In genomic region chr11:100985607-100986006, GRCm38 (mm10) we compare ENCODE assay signal across 16 mouse cellular contexts. TPM values are rescaled to one million over a fixed set of nuclear protein-coding genes. Genes with fewer than 3 reads are reported as not detected.
DNase-seq lines count a peak whose midpoint lies in the region; ATAC-seq and TF ChIP-seq lines count a peak whose summit lies in the region.
"Had no signal": no experiment of that assay in that cellular context is flagged by ENCODE, and none has a peak within 500 bp of the region (broad histone marks: within the 10 kb centered on the region; RNA-seq: fewer than 3 reads in every experiment).

No protein-coding gene starts in this region.

- no peak overlapping the region for H3K4me3 ChIP-seq in liver, adult 2 months (ENCODE audit: insufficient read depth, low read depth, low read length)
- H3K4me3 ChIP-seq in liver, embryonic 12.5 days: no peak overlapping the region
- H3K4me3 ChIP-seq in E14TG2a.4 (replicated peaks; ENCODE audit: low read length) (no peak overlapping the region), MEL (ENCODE audit: control insufficient read depth in 1 of 2, insufficient read depth in 1 of 2, low read depth in 2 of 2, low read length in 2 of 2) (no peak overlapping the region)
- H3K4me3 ChIP-seq: embryonic facial prominence, embryonic 12.5 days; limb, embryonic 13.5 days; stomach, embryonic 15.5 days had no signal

- no peak for TF ChIP-seq EP300 in MEL (IDR thresholded peaks at IDR 0.05; ENCODE audit: low read depth in 1 of 2, low read length in 2 of 2)

- TF ChIP-seq CTCF in liver, adult 2 months (IDR thresholded peaks at IDR 0.05; ENCODE audit: low read depth, low read length): peak; percentile 34
- TF ChIP-seq CTCF in E14TG2a.4 (conservative IDR thresholded peaks at IDR 0.05; ENCODE audit: low read length) (peak; percentile 50), MEL (IDR thresholded peaks at IDR 0.05 in 2 of 3, conservative IDR thresholded peaks at IDR 0.05 in 1 of 3; ENCODE audit: control insufficient read depth in 1 of 3, insufficient read depth in 1 of 3, low read depth in 2 of 3, low read length in 3 of 3, poor library complexity in 1 of 3, severe bottlenecking in 1 of 3) (peak; percentile 70 to 88 (median 80))

- ATAC-seq in liver, embryonic 12.5 days: no peak
- ATAC-seq: forebrain, embryonic 14.5 days had no signal

- peaks cover 4% of the 10 kb centered on the region; the same call in 1 of the 2 replicates for H3K4me1 ChIP-seq in liver, adult 2 months (ENCODE audit: control insufficient read depth, insufficient read depth, low read length)
- H3K4me1 ChIP-seq in liver, embryonic 12.5 days: peaks cover 10% of the 10 kb centered on the region
- H3K4me1 ChIP-seq in E14TG2a.4 (replicated peaks; ENCODE audit: low read depth, low read length): peaks cover 25% of the 10 kb centered on the region
- H3K4me1 ChIP-seq in MEL (ENCODE audit: control insufficient read depth in 1 of 2, insufficient read depth in 2 of 2, low read length in 2 of 2): peaks cover 4 to 11% of the 10 kb centered on the region in 2 experiments
- H3K4me1 ChIP-seq: embryonic facial prominence, embryonic 12.5 days; limb, embryonic 13.5 days; stomach, embryonic 15.5 days had no signal

- H3K36me3 ChIP-seq in liver, adult 2 months (ENCODE audit: control insufficient read depth, insufficient read depth, low read length): no peaks in the 10 kb centered on the region
- H3K36me3 ChIP-seq in liver, embryonic 12.5 days: no peaks in the 10 kb centered on the region
- H3K36me3 ChIP-seq in E14TG2a.4 (ENCODE audit: insufficient read depth, low read length): no peaks in the 10 kb centered on the region
- peaks cover 0 to 11% of the 10 kb centered on the region in 2 experiments; a peak in 2 of 4 replicates for H3K36me3 ChIP-seq in MEL (ENCODE audit: control insufficient read depth in 1 of 2, insufficient read depth in 2 of 2, low read length in 2 of 2)
- H3K36me3 ChIP-seq: embryonic facial prominence, embryonic 12.5 days; limb, embryonic 13.5 days; stomach, embryonic 15.5 days had no signal

- no peak overlapping the region for H3K9ac ChIP-seq in liver, adult 2 months (ENCODE audit: low read depth, low read length)
- no peak overlapping the region for H3K9ac ChIP-seq in liver, embryonic 12.5 days
- no peak overlapping the region for H3K9ac ChIP-seq in MEL (ENCODE audit: control insufficient read depth, low read depth, low read length, poor library complexity, severe bottlenecking)
- H3K9ac ChIP-seq: embryonic facial prominence, embryonic 12.5 days; limb, embryonic 13.5 days; stomach, embryonic 15.5 days had no signal

- H3K27me3 ChIP-seq in liver, adult 2 months (ENCODE audit: control insufficient read depth, insufficient read depth, low read length): no peaks in the 10 kb centered on the region
- peaks cover 18% of the 10 kb centered on the region for H3K27me3 ChIP-seq in liver, embryonic 12.5 days (replicated peaks)
- peaks cover 17% of the 10 kb centered on the region for H3K27me3 ChIP-seq in E14TG2a.4 (ENCODE audit: insufficient read depth, low read length)
- H3K27me3 ChIP-seq in MEL (ENCODE audit: control insufficient read depth in 1 of 2, insufficient read depth in 2 of 2, low read length in 2 of 2): peaks cover 4 to 5% of the 10 kb centered on the region in 2 experiments; a peak in 3 of 4 replicates
- H3K27me3 ChIP-seq: stomach, embryonic 15.5 days had no signal

- no peak overlapping the region for H3K27ac ChIP-seq in liver, adult 2 months (replicated peaks; ENCODE audit: insufficient read depth, low read depth, low read length)
- no peak overlapping the region for H3K27ac ChIP-seq in liver, embryonic 12.5 days
- H3K27ac ChIP-seq in MEL (ENCODE audit: control insufficient read depth, low read depth, low read length): no peak overlapping the region
- H3K27ac ChIP-seq: embryonic facial prominence, embryonic 12.5 days; limb, embryonic 13.5 days; stomach, embryonic 15.5 days had no signal

- no peak for DNase-seq in liver, adult 2 months (ENCODE audit: extremely low read depth, low read depth, low spot score)
- DNase-seq in MEL (ENCODE audit: low read depth, low spot score) (peak; percentile 75), adipocyte (ENCODE audit: low spot score) (no peak)
- DNase-seq in naive thymus-derived CD4-positive, alpha-beta T cell, adult 2 months (ENCODE audit: low read depth): peak; percentile 41
- no peak for DNase-seq in cerebellum, adult 11 months
- DNase-seq: adrenal gland, postnatal 14 days; cerebellum, adult 18-20 months; gastrocnemius, postnatal 25 days; kidney, adult 8-10 months had no signal

- no peak for TF ChIP-seq POLR2A in liver, adult 2 months (IDR thresholded peaks at IDR 0.05; ENCODE audit: extremely low read depth, insufficient read depth, low read length)
- TF ChIP-seq POLR2A in MEL (IDR thresholded peaks at IDR 0.05; ENCODE audit: control insufficient read depth in 1 of 2, insufficient read depth in 1 of 2, low read depth in 1 of 2, low read length in 2 of 2, poor library complexity in 1 of 2): no peak

- no peaks in the 10 kb centered on the region for H3K9me3 ChIP-seq in liver, embryonic 12.5 days (replicated peaks)
- H3K9me3 ChIP-seq in E14TG2a.4 (ENCODE audit: low read length) (no peaks in the 10 kb centered on the region), MEL (replicated peaks; ENCODE audit: insufficient read depth, low read length) (no peaks in the 10 kb centered on the region)
- H3K9me3 ChIP-seq: embryonic facial prominence, embryonic 12.5 days; limb, embryonic 13.5 days; stomach, embryonic 15.5 days had no signal

- peak; percentile 85 for TF ChIP-seq RAD21 in MEL (IDR thresholded peaks at IDR 0.05; ENCODE audit: low read depth, low read length)

- no peaks in the 10 kb centered on the region for H3K79me2 ChIP-seq in liver, adult 2 months (ENCODE audit: control insufficient read depth, insufficient read depth, low read length)
- H3K79me2 ChIP-seq in MEL (ENCODE audit: control insufficient read depth, insufficient read depth, low read length, poor library complexity): no peaks in the 10 kb centered on the region

- 79% methylated on average over 3 of the region's 3 CpGs for WGBS in liver, adult 2 months
- WGBS in liver, embryonic 12.5 days (ENCODE audit: insufficient replicate concordance): 54% methylated on average over 3 of the region's 3 CpGs

- H3K4me2 ChIP-seq in liver, embryonic 12.5 days: no peak overlapping the region
- H3K4me2 ChIP-seq: embryonic facial prominence, embryonic 12.5 days; limb, embryonic 13.5 days; stomach, embryonic 15.5 days had no signal

TF ChIP-seq in MEL, 35 proteins besides CTCF, POLR2A, EP300 and RAD21:
- TF ChIP-seq MAX (IDR thresholded peaks at IDR 0.05; ENCODE audit: low read length) (no peak), TCF12 (IDR thresholded peaks at IDR 0.05; ENCODE audit: low read depth, low read length) (no peak), SMC3 (IDR thresholded peaks at IDR 0.05; ENCODE audit: low read depth, low read length) (peak; percentile 86), USF1 (IDR thresholded peaks at IDR 0.05; ENCODE audit: low read depth, low read length) (no peak), MAFK (IDR thresholded peaks at IDR 0.05; ENCODE audit: borderline replicate concordance, low read depth, low read length) (no peak), HCFC1 (IDR thresholded peaks at IDR 0.05; ENCODE audit: low read depth, low read length) (no peak), TAL1 (IDR thresholded peaks at IDR 0.05; ENCODE audit: low read length) (no peak), MXI1 (IDR thresholded peaks at IDR 0.05; ENCODE audit: low read depth, low read length) (no peak), ZC3H11A (IDR thresholded peaks at IDR 0.05; ENCODE audit: low read depth, low read length) (peak; percentile 74), ETS1 (IDR thresholded peaks at IDR 0.05; ENCODE audit: low read depth, low read length) (no peak), MAZ (IDR thresholded peaks at IDR 0.05; ENCODE audit: low read depth, low read length) (no peak), E2F4 (IDR thresholded peaks at IDR 0.05; ENCODE audit: borderline replicate concordance, low read depth, low read length) (no peak), RCOR1 (IDR thresholded peaks at IDR 0.05; ENCODE audit: low read depth, low read length) (no peak), TBP (IDR thresholded peaks at IDR 0.05; ENCODE audit: low read depth, low read length) (no peak), ELF1 (IDR thresholded peaks at IDR 0.05; ENCODE audit: low read depth, low read length) (no peak), ZKSCAN1 (IDR thresholded peaks at IDR 0.05; ENCODE audit: low read depth, low read length) (no peak), NRF1 (IDR thresholded peaks at IDR 0.05; ENCODE audit: insufficient read depth, low read depth, low read length, poor library complexity, severe bottlenecking) (no peak)
TF ChIP-seq in MEL: peak in this region for 2.

RNA-seq across cellular contexts. Expression of gene Cavin1, which starts 14.9 kb away (rescaled TPM):
- total RNA-seq in liver, adult 2 months (2014; rRNA removed): 3.8 and 4.1 TPM in 2 replicates
- polyA plus RNA-seq in liver, adult 2 months (2012; rRNA removed): 3.9 and 4.0 TPM in 2 replicates
- polyA plus RNA-seq in liver, embryonic 12.5 days (2016; fragmentation: Nextera tagmentation; extraction: Ambion mirVana): 28.9 and 30.0 TPM in 2 replicates
- 2.9 and 3.4 TPM in 2 replicates for total RNA-seq in MEL (2012; rRNA removed)
- 1 to 10 TPM in 1 of 2 experiments, not detected in 1; 9.0 TPM for polyA plus RNA-seq in MEL (2012; ENCODE audit: insufficient read depth in 1 of 2, insufficient read length in 2 of 2, low read depth in 1 of 2, low replicate concordance in 2 of 2, missing spikeins in 1 of 2)
- total RNA-seq: monocyte, adult 5-6 weeks had no signal

RNA-seq across cellular contexts. Expression of gene Atp6v0a1, which starts 23.6 kb away (rescaled TPM):
- 21.5 and 26.8 TPM in 2 replicates for total RNA-seq in liver, adult 2 months (2014; rRNA removed)
- 37.7 and 39.2 TPM in 2 replicates for polyA plus RNA-seq in liver, adult 2 months (2012; rRNA removed)
- 56.5 and 57.6 TPM in 2 replicates for polyA plus RNA-seq in liver, embryonic 12.5 days (2016; fragmentation: Nextera tagmentation; extraction: Ambion mirVana)
- total RNA-seq in MEL (2012; rRNA removed): 12.8 and 20.8 TPM in 2 replicates
- 10 to 100 TPM in 1 of 2 experiments, not detected in 1; 23.2 TPM for polyA plus RNA-seq in MEL (2012; ENCODE audit: insufficient read depth in 1 of 2, insufficient read length in 2 of 2, low read depth in 1 of 2, low replicate concordance in 2 of 2, missing spikeins in 1 of 2)

RNA-seq across cellular contexts. Expression of gene Stat3, which starts 46.3 kb away (rescaled TPM):
- total RNA-seq in liver, adult 2 months (2014; rRNA removed): 58.5 and 76.4 TPM in 2 replicates
- polyA plus RNA-seq in liver, adult 2 months (2012; rRNA removed): 48.7 and 60.4 TPM in 2 replicates
- 37.3 and 40.1 TPM in 2 replicates for polyA plus RNA-seq in liver, embryonic 12.5 days (2016; fragmentation: Nextera tagmentation; extraction: Ambion mirVana)
- total RNA-seq in MEL (2012; rRNA removed): 25.7 and 31.1 TPM in 2 replicates
- polyA plus RNA-seq in MEL (2012; ENCODE audit: insufficient read depth in 1 of 2, insufficient read length in 2 of 2, low read depth in 1 of 2, low replicate concordance in 2 of 2, missing spikeins in 1 of 2): 100 to 1,000 TPM in 1 of 2 experiments, 10 to 100 TPM in 1; 64.7 to 249 TPM

Comparison
In these comparisons a context has a peak if more than half of its experiments do, and no peak if none do; other contexts are left out.
1. DNase-seq: peak in MEL (single experiment) and naive thymus-derived CD4-positive, alpha-beta T cell, adult 2 months (single experiment); none in liver, adult 2 months (single experiment), adipocyte (single experiment) and cerebellum, adult 11 months (single experiment).
2. Peak in every context shown above with its lines, with median percentiles within 50 percentile points of each other: CTCF ChIP-seq.